25 mouse cellular contexts compared by ENCODE assay signal in the genomic region with DNA sequence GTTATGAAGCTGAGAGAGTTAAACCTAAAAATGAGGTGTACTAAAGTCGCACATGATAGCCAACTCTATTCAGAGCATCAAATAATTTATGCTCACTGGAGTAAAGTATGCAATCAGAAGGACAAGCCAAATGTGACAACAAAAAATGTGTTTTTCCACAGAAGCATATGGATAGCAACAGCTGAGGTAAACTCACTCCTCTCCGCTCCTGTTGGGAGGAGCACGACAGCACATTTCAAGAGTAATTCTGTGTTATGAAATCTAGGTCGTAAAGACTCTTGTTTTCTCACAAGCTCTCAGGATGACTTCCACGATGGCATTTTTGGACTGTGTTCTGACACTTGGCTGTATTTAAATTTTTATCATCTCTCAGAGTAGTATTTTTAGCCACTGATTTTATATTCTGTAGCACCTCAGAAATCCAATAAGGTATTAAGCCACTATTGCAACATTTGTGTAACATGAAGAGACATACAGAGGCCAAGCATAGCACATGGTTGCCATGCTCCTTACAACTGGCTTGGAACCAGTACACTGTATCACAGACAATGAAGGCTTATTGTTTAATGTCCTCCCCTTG.
DNase-seq lines count a peak whose midpoint lies in the region; ATAC-seq and TF ChIP-seq lines count a peak whose summit lies in the region.
"Had no signal": no experiment of that assay in that cellular context is flagged by ENCODE, and none has a peak within 500 bp of the region (broad histone marks: within the 10 kb centered on the region; RNA-seq: fewer than 3 reads in every experiment).

No protein-coding gene starts in this region.

- ATAC-seq in frontal cortex, adult (ENCODE audit: low TSS enrichment) = peak; percentile 55; the same call in 1 of the 2 replicates
- peak; percentile 37 for ATAC-seq in lung, postnatal 0 days
- ATAC-seq: CD4-positive, CD25-positive, alpha-beta regulatory T cell, adult 4 months; forebrain, embryonic 15.5 days; intestine, postnatal 0 days had no signal

- no peak for TF ChIP-seq CTCF in lung, postnatal 0 days (IDR thresholded peaks at IDR 0.05)

- 42% methylated on average over 5 of the region's 5 CpGs for WGBS in lung, postnatal 0 days
- 91% methylated on average over 5 of the region's 5 CpGs for WGBS in hindbrain, embryonic 10.5 days

- H3K27me3 ChIP-seq in lung, postnatal 0 days (replicated peaks; ENCODE audit: insufficient read depth, low read length) = no peaks in the 10 kb centered on the region
- H3K27me3 ChIP-seq in hindbrain, embryonic 10.5 days (ENCODE audit: insufficient read depth, poor library complexity, severe bottlenecking) = no peaks in the 10 kb centered on the region
- H3K27me3 ChIP-seq: forebrain, embryonic 15.5 days; heart, embryonic 13.5 days; hindbrain, embryonic 12.5 days; hindbrain, embryonic 15.5 days had no signal

- H3K4me1 ChIP-seq in lung, postnatal 0 days (ENCODE audit: insufficient read depth, low read depth, low read length) = no peaks in the 10 kb centered on the region
- H3K4me1 ChIP-seq in hindbrain, embryonic 10.5 days (replicated peaks) = no peaks in the 10 kb centered on the region
- H3K4me1 ChIP-seq: forebrain, embryonic 15.5 days; heart, embryonic 10.5 days; heart, embryonic 13.5 days; hindbrain, embryonic 12.5 days; hindbrain, embryonic 15.5 days had no signal

- H3K27ac ChIP-seq in lung, postnatal 0 days (ENCODE audit: low read length) = no peak overlapping the region
- no peak overlapping the region for H3K27ac ChIP-seq in hindbrain, embryonic 10.5 days
- H3K27ac ChIP-seq: forebrain, embryonic 15.5 days; heart, adult 2 months; heart, embryonic 10.5 days; heart, embryonic 13.5 days; hindbrain, embryonic 12.5 days; hindbrain, embryonic 15.5 days had no signal

- no peak for DNase-seq in frontal cortex, postnatal 36 days (ENCODE audit: low spot score in 2 of 2)
- peak; percentile 37 for DNase-seq in lung, postnatal 0 days (ENCODE audit: low spot score)
- DNase-seq in lung, postnatal 36 days = no peak
- peak; percentile 95 for DNase-seq in gonadal fat pad, adult 2 months (ENCODE audit: low read depth)
- no peak for DNase-seq in hindbrain, embryonic 10.5 days (ENCODE audit: low spot score)
- no peak for DNase-seq in adrenal gland, adult 8-10 months
- no peak for DNase-seq in kidney, adult 9 months
- DNase-seq: adrenal gland, adult 2 months; adrenal gland, postnatal 25 days; B cell, adult 2 months; cerebellum, adult 18-20 months; cerebellum, adult 9-10 months; cerebellum, postnatal 14 days; gastrocnemius, postnatal 10 days; heart, adult 2 months; heart, postnatal 14 days; heart, postnatal 4 days had no signal

- TF ChIP-seq EP300 in lung, postnatal 0 days (IDR thresholded peaks at IDR 0.05) = no peak

- H3K36me3 ChIP-seq in lung, postnatal 0 days (ENCODE audit: insufficient read depth, low read length) = no peaks in the 10 kb centered on the region
- H3K36me3 ChIP-seq in hindbrain, embryonic 10.5 days = no peaks in the 10 kb centered on the region
- H3K36me3 ChIP-seq: forebrain, embryonic 15.5 days; heart, embryonic 10.5 days; heart, embryonic 13.5 days; hindbrain, embryonic 12.5 days; hindbrain, embryonic 15.5 days had no signal

- H3K4me2 ChIP-seq in lung, postnatal 0 days (replicated peaks; ENCODE audit: low read depth, low read length) = no peak overlapping the region
- H3K4me2 ChIP-seq: forebrain, embryonic 15.5 days; heart, embryonic 13.5 days; hindbrain, embryonic 12.5 days; hindbrain, embryonic 15.5 days had no signal

- H3K9ac ChIP-seq in lung, postnatal 0 days (replicated peaks; ENCODE audit: low read depth) = no peak overlapping the region
- H3K9ac ChIP-seq: forebrain, embryonic 15.5 days; heart, embryonic 13.5 days; hindbrain, embryonic 12.5 days; hindbrain, embryonic 15.5 days had no signal

- H3K4me3 ChIP-seq in lung, postnatal 0 days (ENCODE audit: low read depth, low read length) = no peak overlapping the region
- H3K4me3 ChIP-seq in hindbrain, embryonic 10.5 days = no peak overlapping the region
- H3K4me3 ChIP-seq: forebrain, embryonic 15.5 days; heart, adult 2 months; heart, embryonic 10.5 days; heart, embryonic 13.5 days; hindbrain, embryonic 12.5 days; hindbrain, embryonic 15.5 days had no signal

- H3K9me3 ChIP-seq in lung, postnatal 0 days (ENCODE audit: low read length) = no peaks in the 10 kb centered on the region
- no peaks in the 10 kb centered on the region for H3K9me3 ChIP-seq in hindbrain, embryonic 10.5 days
- H3K9me3 ChIP-seq: forebrain, embryonic 15.5 days; heart, embryonic 10.5 days; heart, embryonic 13.5 days; hindbrain, embryonic 12.5 days; hindbrain, embryonic 15.5 days had no signal

Comparison
In these comparisons a context has a peak if more than half of its experiments do, and no peak if none do; other contexts are left out.
1. DNase-seq: peak in lung, postnatal 0 days (single experiment) and gonadal fat pad, adult 2 months (single experiment); none in frontal cortex, postnatal 36 days (0 of 2), lung, postnatal 36 days (single experiment), hindbrain, embryonic 10.5 days (single experiment), adrenal gland, adult 8-10 months (single experiment) and kidney, adult 9 months (single experiment).